Mouse (Mus musculus): Measurements from ENCODE around the gene Gm13103. TPM values are rescaled to one million over a fixed set of nuclear protein-coding genes. Genes with fewer than 3 reads are reported as not detected.
"Not testable (repeated sequence)": the region's sequence is repeated elsewhere in the genome, so short reads cannot be mapped to it uniquely, and the experiment has no call there.

The Gm13103 gene
- not detected in 2 replicates for polyA plus RNA-seq (2014; fragmentation: Nextera tagmentation; extraction: Ambion mirVana)

GRCm38 (mm10) chr4:143846197-143846596 is at the start of gene Gm13103:
TSS of gene Gm13103 (plus strand) at chr4:143846497.
- not testable (repeated sequence) for H3K4me3 ChIP-seq (ENCODE audit: low read depth, low read length); H3K9me3 ChIP-seq (replicated peaks; ENCODE audit: control insufficient read depth, low read length); H3K9ac ChIP-seq (replicated peaks; ENCODE audit: low read length); H3K4me1 ChIP-seq (ENCODE audit: control insufficient read depth, insufficient read depth, low read length); DNase-seq (ENCODE audit: low spot score); H3K4me2 ChIP-seq (ENCODE audit: low read depth, low read length); ATAC-seq (replicated peaks; ENCODE audit: insufficient number of reproducible peaks, low FRiP score, low TSS enrichment, low read depth); H3K27me3 ChIP-seq (ENCODE audit: control insufficient read depth, insufficient read depth, low read length); H3K27ac ChIP-seq (replicated peaks; ENCODE audit: low read depth, low read length); H3K36me3 ChIP-seq (replicated peaks; ENCODE audit: control insufficient read depth, insufficient read depth, low read depth, low read length)

GRCm38 (mm10) chr4:143815993-143816392 is 30.3 kb upstream of the Gm13103 start, which contains the start of gene Gm13084:
TSS of gene Gm13084 (minus strand) at chr4:143816093.
- 92% methylated on average over 2 of the region's 2 CpGs for WGBS
- no peak within 1 kb of the TSS for H3K4me3 ChIP-seq (ENCODE audit: low read depth, low read length)
- DNase-seq (ENCODE audit: low spot score) (no peak), ATAC-seq (replicated peaks; ENCODE audit: insufficient number of reproducible peaks, low FRiP score, low TSS enrichment, low read depth) (no peak)
- H3K4me2 ChIP-seq (ENCODE audit: low read depth, low read length): no peak within 1 kb of the TSS
- H3K9ac ChIP-seq (replicated peaks; ENCODE audit: low read length): no peak within 1 kb of the TSS
- H3K4me1 ChIP-seq (ENCODE audit: control insufficient read depth, insufficient read depth, low read length): no peaks in the 10 kb centered on the region
- H3K36me3 ChIP-seq (replicated peaks; ENCODE audit: control insufficient read depth, insufficient read depth, low read depth, low read length): no peaks in the 10 kb centered on the region
- H3K27me3 ChIP-seq (ENCODE audit: control insufficient read depth, insufficient read depth, low read length): no peaks in the 10 kb centered on the region
- H3K27ac ChIP-seq (replicated peaks; ENCODE audit: low read depth, low read length): no peak within 1 kb of the TSS
- H3K9me3 ChIP-seq (replicated peaks; ENCODE audit: control insufficient read depth, low read length): no peaks in the 10 kb centered on the region; the same call in 1 of the 2 replicates

- not testable (repeated sequence) for H3K36me3 ChIP-seq (replicated peaks; ENCODE audit: control insufficient read depth, insufficient read depth, low read depth, low read length); H3K27ac ChIP-seq (replicated peaks; ENCODE audit: low read depth, low read length); H3K4me2 ChIP-seq (ENCODE audit: low read depth, low read length); H3K4me1 ChIP-seq (ENCODE audit: control insufficient read depth, insufficient read depth, low read length); H3K27me3 ChIP-seq (ENCODE audit: control insufficient read depth, insufficient read depth, low read length); ATAC-seq (replicated peaks; ENCODE audit: insufficient number of reproducible peaks, low FRiP score, low TSS enrichment, low read depth); H3K9ac ChIP-seq (replicated peaks; ENCODE audit: low read length); DNase-seq (ENCODE audit: low spot score); H3K4me3 ChIP-seq (ENCODE audit: low read depth, low read length); H3K9me3 ChIP-seq (replicated peaks; ENCODE audit: control insufficient read depth, low read length)
- WGBS: 75% methylated on average over 1 of the region's 1 CpGs
Observed at GRCm38 (mm10) chr4:143882371-143882770, 36.1 kb downstream of the Gm13103 start.

GRCm38 (mm10) chr4:143894406-143894805 is 48.1 kb downstream of the Gm13103 start:
- 90% methylated on average over 3 of the region's 3 CpGs for WGBS
- not testable (repeated sequence) for DNase-seq (ENCODE audit: low spot score); H3K27ac ChIP-seq (replicated peaks; ENCODE audit: low read depth, low read length); H3K4me3 ChIP-seq (ENCODE audit: low read depth, low read length); ATAC-seq (replicated peaks; ENCODE audit: insufficient number of reproducible peaks, low FRiP score, low TSS enrichment, low read depth); H3K27me3 ChIP-seq (ENCODE audit: control insufficient read depth, insufficient read depth, low read length); H3K4me2 ChIP-seq (ENCODE audit: low read depth, low read length); H3K4me1 ChIP-seq (ENCODE audit: control insufficient read depth, insufficient read depth, low read length); H3K9ac ChIP-seq (replicated peaks; ENCODE audit: low read length); H3K9me3 ChIP-seq (replicated peaks; ENCODE audit: control insufficient read depth, low read length); H3K36me3 ChIP-seq (replicated peaks; ENCODE audit: control insufficient read depth, insufficient read depth, low read depth, low read length)

GRCm38 (mm10) chr4:143900280-143900679 is 54.0 kb downstream of the Gm13103 start, which contains the start of gene Pramef6:
TSS of gene Pramef6 (minus strand) at chr4:143900380.
- not testable (repeated sequence) for DNase-seq (ENCODE audit: low spot score); ATAC-seq (replicated peaks; ENCODE audit: insufficient number of reproducible peaks, low FRiP score, low TSS enrichment, low read depth); H3K27ac ChIP-seq (replicated peaks; ENCODE audit: low read depth, low read length); H3K4me2 ChIP-seq (ENCODE audit: low read depth, low read length); H3K27me3 ChIP-seq (ENCODE audit: control insufficient read depth, insufficient read depth, low read length); H3K36me3 ChIP-seq (replicated peaks; ENCODE audit: control insufficient read depth, insufficient read depth, low read depth, low read length); H3K4me1 ChIP-seq (ENCODE audit: control insufficient read depth, insufficient read depth, low read length); H3K4me3 ChIP-seq (ENCODE audit: low read depth, low read length); H3K9me3 ChIP-seq (replicated peaks; ENCODE audit: control insufficient read depth, low read length); H3K9ac ChIP-seq (replicated peaks; ENCODE audit: low read length)
- 89% methylated on average over 1 of the region's 1 CpGs for WGBS

Other genes starting within 250 kb of the Gm13103 start
- not detected in 2 replicates for gene Gm13083, start 231.5 kb upstream of the Gm13103 start, polyA plus RNA-seq (2014; fragmentation: Nextera tagmentation; extraction: Ambion mirVana)
- gene Gm13088, start 189.3 kb upstream of the Gm13103 start, polyA plus RNA-seq (2014; fragmentation: Nextera tagmentation; extraction: Ambion mirVana): not detected in 2 replicates
- gene Gm13089, start 143.8 kb upstream of the Gm13103 start, polyA plus RNA-seq (2014; fragmentation: Nextera tagmentation; extraction: Ambion mirVana): not detected in 2 replicates
- not detected in 2 replicates for gene Gm13078, start 127.0 kb upstream of the Gm13103 start, polyA plus RNA-seq (2014; fragmentation: Nextera tagmentation; extraction: Ambion mirVana)
- not detected in 2 replicates for gene Gm13023, start 57.1 kb upstream of the Gm13103 start, polyA plus RNA-seq (2014; fragmentation: Nextera tagmentation; extraction: Ambion mirVana)
- not detected in 2 replicates for gene Gm13084, start 30.4 kb upstream of the Gm13103 start, polyA plus RNA-seq (2014; fragmentation: Nextera tagmentation; extraction: Ambion mirVana)
- gene Pramef6, start 53.9 kb downstream of the Gm13103 start, polyA plus RNA-seq (2014; fragmentation: Nextera tagmentation; extraction: Ambion mirVana): not detected in 2 replicates
- gene Pramef25, start 104.5 kb downstream of the Gm13103 start, polyA plus RNA-seq (2014; fragmentation: Nextera tagmentation; extraction: Ambion mirVana): not detected in 2 replicates
- gene Gm13101, start 120.5 kb downstream of the Gm13103 start, polyA plus RNA-seq (2014; fragmentation: Nextera tagmentation; extraction: Ambion mirVana): not detected in 2 replicates
- gene Pramef17, start 147.9 kb downstream of the Gm13103 start, polyA plus RNA-seq (2014; fragmentation: Nextera tagmentation; extraction: Ambion mirVana): not detected in 2 replicates
- gene Pramel4, start 212.6 kb downstream of the Gm13103 start, polyA plus RNA-seq (2014; fragmentation: Nextera tagmentation; extraction: Ambion mirVana): not detected in 2 replicates